Mouse (Mus musculus): ENCODE data around the gene Csf2rb. TPM values are rescaled to one million over a fixed set of nuclear protein-coding genes. Genes with fewer than 3 reads are reported as not detected.
A peak's percentile ranks its signal among the peaks of the same experiment; 100 is the strongest.

The Csf2rb gene
- total and polyA plus RNA-seq, 3 experiments = 3.2 to 10.1 TPM; not detected in 1

DNA sequence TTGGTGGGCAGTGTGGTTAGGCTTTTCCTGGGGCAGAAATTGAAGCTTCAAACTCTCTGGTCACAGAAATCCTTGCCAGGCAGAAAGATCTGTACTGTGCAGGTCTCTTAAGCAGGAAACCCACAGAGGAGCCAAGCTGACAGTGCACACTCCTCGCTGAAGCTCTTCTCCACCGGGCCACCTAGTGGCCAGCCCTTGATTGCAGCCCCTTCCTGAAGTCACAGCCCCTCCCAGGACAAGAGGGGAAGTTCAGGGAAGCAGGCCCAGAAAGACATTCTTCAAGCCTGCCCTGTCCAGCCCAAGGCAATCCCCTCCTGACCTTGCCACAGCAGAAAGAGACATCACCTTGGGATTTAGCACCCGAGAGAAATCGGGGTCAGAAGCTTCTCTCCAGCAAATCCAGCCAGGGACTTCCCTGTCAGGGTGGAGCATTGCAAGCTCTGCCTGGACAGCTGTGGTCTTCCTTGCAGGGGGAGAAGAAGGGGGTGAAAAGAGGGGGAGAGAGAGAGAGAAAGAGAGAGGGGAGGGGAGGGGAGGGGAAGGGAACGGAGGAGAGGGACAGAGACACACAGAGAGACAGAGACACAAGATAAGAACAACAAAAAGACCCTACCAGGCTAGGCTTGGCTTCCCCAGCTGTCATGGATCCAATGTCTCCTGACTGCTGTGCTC is 4.6 kb upstream of the Csf2rb start (continued):
- no peak for TF ChIP-seq USF2 (IDR thresholded peaks at IDR 0.05; ENCODE audit: borderline replicate concordance in 1 of 2, insufficient read depth in 1 of 2, low read depth in 1 of 2, low read length in 2 of 2)
- no peak for TF ChIP-seq ZNF384 (IDR thresholded peaks at IDR 0.05; ENCODE audit: low read depth, low read length)
- TF ChIP-seq HCFC1 (IDR thresholded peaks at IDR 0.05; ENCODE audit: low read depth, low read length) = no peak
- no peak for TF ChIP-seq GATA1 (IDR thresholded peaks at IDR 0.05; ENCODE audit: low read depth, low read length)
- no peak for TF ChIP-seq TCF12 (IDR thresholded peaks at IDR 0.05; ENCODE audit: low read depth, low read length)
- TF ChIP-seq TAL1 (IDR thresholded peaks at IDR 0.05; ENCODE audit: low read length) = no peak
- TF ChIP-seq ZC3H11A (IDR thresholded peaks at IDR 0.05; ENCODE audit: low read depth, low read length) = no peak
- no peak for TF ChIP-seq E2F4 (IDR thresholded peaks at IDR 0.05; ENCODE audit: borderline replicate concordance, low read depth, low read length)
- TF ChIP-seq MAFK (IDR thresholded peaks at IDR 0.05; ENCODE audit: borderline replicate concordance, low read depth, low read length) = no peak
- 0 out of 2 replicates have a peak, but pooled peaks have one; percentile 31 for TF ChIP-seq UBTF (IDR thresholded peaks at IDR 0.05; ENCODE audit: borderline replicate concordance, insufficient read depth, low read depth, low read length)
- 0 out of 2 replicates have a peak, but pooled peaks have one; percentile 20 for TF ChIP-seq ELF1 (IDR thresholded peaks at IDR 0.05; ENCODE audit: low read depth, low read length)
- peak; percentile 62 for TF ChIP-seq SMC3 (IDR thresholded peaks at IDR 0.05; ENCODE audit: low read depth, low read length)
- no peak for TF ChIP-seq KAT2A (conservative IDR thresholded peaks at IDR 0.05; ENCODE audit: low read depth, low read length)
- no peak for TF ChIP-seq NELFE (IDR thresholded peaks at IDR 0.05; ENCODE audit: low read depth, low read length)
- no peak for TF ChIP-seq MYC (IDR thresholded peaks at IDR 0.05; ENCODE audit: low read depth, low read length)
- TF ChIP-seq GABPA (IDR thresholded peaks at IDR 0.05; ENCODE audit: low read depth, low read length) = no peak
- TF ChIP-seq CHD1 (IDR thresholded peaks at IDR 0.05; ENCODE audit: low read depth, low read length) = no peak
- no peak for TF ChIP-seq USF1 (IDR thresholded peaks at IDR 0.05; ENCODE audit: low read depth, low read length)
- TF ChIP-seq BHLHE40 (IDR thresholded peaks at IDR 0.05; ENCODE audit: borderline replicate concordance, low read depth, low read length) = no peak
- no peak for TF ChIP-seq NRF1 (IDR thresholded peaks at IDR 0.05; ENCODE audit: insufficient read depth, low read depth, low read length, poor library complexity, severe bottlenecking)
- no peak for TF ChIP-seq POLR2A (IDR thresholded peaks at IDR 0.05; ENCODE audit: control insufficient read depth in 1 of 2, insufficient read depth in 1 of 2, low read depth in 1 of 2, low read length in 2 of 2, poor library complexity in 1 of 2)
- no peak for TF ChIP-seq MAX (IDR thresholded peaks at IDR 0.05; ENCODE audit: low read length)
- no peak for TF ChIP-seq RCOR1 (IDR thresholded peaks at IDR 0.05; ENCODE audit: low read depth, low read length)

DNA sequence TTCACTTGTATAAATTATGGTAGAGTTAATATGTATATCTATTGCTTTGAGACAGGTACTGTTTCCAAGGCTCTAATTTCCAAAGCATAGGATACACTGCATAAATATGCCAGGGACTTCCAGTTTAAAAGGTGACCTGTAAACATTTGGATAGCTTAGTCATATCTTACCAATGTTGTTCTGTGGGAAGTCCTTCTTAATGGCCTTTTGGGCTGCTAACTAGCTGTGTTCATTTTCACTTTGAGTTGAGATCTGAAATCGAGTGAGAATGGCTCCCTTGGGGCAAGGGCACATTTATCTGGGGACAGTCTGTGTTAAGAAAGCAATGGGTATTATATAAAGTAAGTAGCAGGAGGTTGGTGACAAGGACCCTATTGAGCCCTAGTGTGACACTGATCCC is 2.2 kb upstream of the Csf2rb start:
- H3K36me3 ChIP-seq (ENCODE audit: control insufficient read depth in 1 of 2, insufficient read depth in 2 of 2, low read length in 2 of 2) = peaks cover 0 to 46% of the 10 kb centered on the region in 2 experiments; a peak in 2 of 4 replicates
- H3K4me1 ChIP-seq (ENCODE audit: control insufficient read depth in 1 of 2, insufficient read depth in 2 of 2, low read length in 2 of 2) = peaks cover 4 to 60% of the 10 kb centered on the region in 2 experiments
- no peak overlapping the region for H3K9ac ChIP-seq (ENCODE audit: control insufficient read depth, low read depth, low read length, poor library complexity, severe bottlenecking)
- H3K79me2 ChIP-seq (ENCODE audit: control insufficient read depth, insufficient read depth, low read length, poor library complexity) = peaks cover 7% of the 10 kb centered on the region
- H3K27me3 ChIP-seq (ENCODE audit: control insufficient read depth in 1 of 2, insufficient read depth in 2 of 2, low read length in 2 of 2) = no peaks in the 10 kb centered on the region
- TF ChIP-seq RAD21 (IDR thresholded peaks at IDR 0.05; ENCODE audit: low read depth, low read length) = no peak
- TF ChIP-seq GABPA (IDR thresholded peaks at IDR 0.05; ENCODE audit: low read depth, low read length) = no peak
- TF ChIP-seq MAZ (IDR thresholded peaks at IDR 0.05; ENCODE audit: low read depth, low read length) = no peak
- TF ChIP-seq NRF1 (IDR thresholded peaks at IDR 0.05; ENCODE audit: insufficient read depth, low read depth, low read length, poor library complexity, severe bottlenecking) = no peak
- no peak for TF ChIP-seq ETS1 (IDR thresholded peaks at IDR 0.05; ENCODE audit: low read depth, low read length)
- no peak for TF ChIP-seq MYC (IDR thresholded peaks at IDR 0.05; ENCODE audit: low read depth, low read length)
- no peak for TF ChIP-seq EP300 (IDR thresholded peaks at IDR 0.05; ENCODE audit: low read depth in 1 of 2, low read length in 2 of 2)
- TF ChIP-seq JUND (IDR thresholded peaks at IDR 0.05; ENCODE audit: low read depth, low read length) = no peak
- TF ChIP-seq CTCF (IDR thresholded peaks at IDR 0.05 in 2 of 3, conservative IDR thresholded peaks at IDR 0.05 in 1 of 3; ENCODE audit: control insufficient read depth in 1 of 3, insufficient read depth in 1 of 3, low read depth in 2 of 3, low read length in 3 of 3, poor library complexity in 1 of 3, severe bottlenecking in 1 of 3) = no peak
- TF ChIP-seq HCFC1 (IDR thresholded peaks at IDR 0.05; ENCODE audit: low read depth, low read length) = no peak
- no peak for TF ChIP-seq TCF12 (IDR thresholded peaks at IDR 0.05; ENCODE audit: low read depth, low read length)
- TF ChIP-seq E2F4 (IDR thresholded peaks at IDR 0.05; ENCODE audit: borderline replicate concordance, low read depth, low read length) = no peak
- TF ChIP-seq RCOR1 (IDR thresholded peaks at IDR 0.05; ENCODE audit: low read depth, low read length) = no peak
- no peak for TF ChIP-seq TAL1 (IDR thresholded peaks at IDR 0.05; ENCODE audit: low read length)
- TF ChIP-seq ZMIZ1 (IDR thresholded peaks at IDR 0.05; ENCODE audit: low read depth, low read length) = no peak
- TF ChIP-seq POLR2AphosphoS2 (IDR thresholded peaks at IDR 0.05; ENCODE audit: low read length) = no peak
- TF ChIP-seq MAFK (IDR thresholded peaks at IDR 0.05; ENCODE audit: borderline replicate concordance, low read depth, low read length) = no peak
- TF ChIP-seq ZC3H11A (IDR thresholded peaks at IDR 0.05; ENCODE audit: low read depth, low read length) = no peak
- TF ChIP-seq TBP (IDR thresholded peaks at IDR 0.05; ENCODE audit: low read depth, low read length) = no peak
- DNase-seq (ENCODE audit: low read depth, low spot score) = no peak
- H3K27ac ChIP-seq (ENCODE audit: control insufficient read depth, low read depth, low read length) = peak overlapping the region; percentile 11; the same call in 1 of the 2 replicates
- no peaks in the 10 kb centered on the region for H3K9me3 ChIP-seq (replicated peaks; ENCODE audit: insufficient read depth, low read length)
- no peak overlapping the region for H3K4me3 ChIP-seq (ENCODE audit: control insufficient read depth in 1 of 2, insufficient read depth in 1 of 2, low read depth in 2 of 2, low read length in 2 of 2)

All from MEL (cell line).